Comparison of ENCODE assay signal across 8 mouse cellular contexts in genomic region chr2:155627030-155627738, GRCm38 (mm10). TPM values are rescaled to one million over a fixed set of nuclear protein-coding genes. Genes with fewer than 3 reads are reported as not detected.
DNase-seq lines count a peak whose midpoint lies in the region; ATAC-seq and TF ChIP-seq lines count a peak whose summit lies in the region.
"Had no signal": no experiment of that assay in that cellular context is flagged by ENCODE, and none has a peak within 500 bp of the region (broad histone marks: within the 10 kb centered on the region; RNA-seq: fewer than 3 reads in every experiment).

No protein-coding gene starts in this region.

- H3K27me3 ChIP-seq in C2C12 (ENCODE audit: control insufficient read depth, insufficient read depth, insufficient read length): no peaks in the 10 kb centered on the region
- H3K27me3 ChIP-seq in lung, embryonic 14.5 days (ENCODE audit: insufficient read depth, low read length): peaks cover 49% of the 10 kb centered on the region

- H3K79me2 ChIP-seq in C2C12 (ENCODE audit: control insufficient read depth, insufficient read depth): no peaks in the 10 kb centered on the region

- no peaks in the 10 kb centered on the region for H3K9me3 ChIP-seq in lung, embryonic 14.5 days (ENCODE audit: low read depth, low read length)
- H3K9me3 ChIP-seq: hindbrain, embryonic 15.5 days had no signal

- no peaks in the 10 kb centered on the region for H3K36me3 ChIP-seq in C2C12 (ENCODE audit: control insufficient read depth, insufficient read depth)
- H3K36me3 ChIP-seq in lung, embryonic 14.5 days (ENCODE audit: insufficient read depth): peaks cover 10% of the 10 kb centered on the region

- no peaks in the 10 kb centered on the region for H3K79me3 ChIP-seq in C2C12 (ENCODE audit: low read depth)

- TF ChIP-seq CTCF in C2C12 (IDR thresholded peaks at IDR 0.05; ENCODE audit: control insufficient read depth, insufficient read depth, insufficient read length): peak; percentile 22
- peak; percentile 97 for TF ChIP-seq CTCF in bone marrow, adult 2 months (IDR thresholded peaks at IDR 0.05; ENCODE audit: control insufficient read depth, insufficient read depth, low read length)
- TF ChIP-seq CTCF in lung, embryonic 14.5 days (IDR thresholded peaks at IDR 0.05; ENCODE audit: low read depth): peak; percentile 96

- no peaks in the 10 kb centered on the region for H3K4me1 ChIP-seq in bone marrow, adult 2 months (ENCODE audit: control insufficient read depth, insufficient read depth, low read length)
- H3K4me1 ChIP-seq in lung, embryonic 14.5 days (ENCODE audit: insufficient read depth): no peaks in the 10 kb centered on the region

- no peak overlapping the region for H3K27ac ChIP-seq in bone marrow, adult 2 months (ENCODE audit: control insufficient read depth, insufficient read depth, low read depth, low read length, poor library complexity)
- no peak overlapping the region for H3K27ac ChIP-seq in lung, embryonic 14.5 days (ENCODE audit: low read depth)
- H3K27ac ChIP-seq: hindbrain, embryonic 15.5 days had no signal

- H3ac ChIP-seq in C2C12 (ENCODE audit: control insufficient read depth, insufficient read length, low read depth): no peak overlapping the region

- no peak for TF ChIP-seq POLR2A in bone marrow, adult 2 months (IDR thresholded peaks at IDR 0.05; ENCODE audit: borderline replicate concordance, control insufficient read depth, low read depth, low read length)

- WGBS in bone marrow, adult 2 months: 36% methylated on average over 21 of the region's 21 CpGs
- WGBS in lung, embryonic 14.5 days: 45% methylated on average over 21 of the region's 21 CpGs

- H3K9ac ChIP-seq in lung, embryonic 14.5 days: no peak overlapping the region
- H3K9ac ChIP-seq: hindbrain, embryonic 15.5 days had no signal

- ATAC-seq in erythroid progenitor cell, adult 5-6 weeks (replicated peaks; ENCODE audit: low FRiP score, poor library complexity, severe bottlenecking): peak; percentile 50
- no peak for ATAC-seq in lung, embryonic 14.5 days (ENCODE audit: insufficient read depth)

- H3K4me2 ChIP-seq in lung, embryonic 14.5 days: no peak overlapping the region
- H3K4me2 ChIP-seq: hindbrain, embryonic 15.5 days had no signal

- no peak overlapping the region for H3K4me3 ChIP-seq in C2C12 (ENCODE audit: insufficient read depth, poor library complexity, severe bottlenecking)
- no peak overlapping the region for H3K4me3 ChIP-seq in bone marrow, adult 2 months (replicated peaks; ENCODE audit: control insufficient read depth, low read depth, low read length)
- no peak overlapping the region for H3K4me3 ChIP-seq in lung, embryonic 14.5 days (ENCODE audit: low read depth, low read length)
- H3K4me3 ChIP-seq: hindbrain, embryonic 15.5 days had no signal

- DNase-seq in 416B (ENCODE audit: low read depth): peak; percentile 71
- peak; percentile 85 for DNase-seq in kidney, postnatal 10 days
- DNase-seq in lung, embryonic 14.5 days: peak; percentile 85
- DNase-seq in right cerebral cortex, postnatal 10 days (ENCODE audit: low spot score in 2 of 2): peak; percentile 79 to 85

TF ChIP-seq in C2C12, 6 proteins besides CTCF, POLR2A, EP300 and RAD21:
- TF ChIP-seq USF1 (IDR thresholded peaks at IDR 0.05; ENCODE audit: low read depth): no peak
- no peak for TF ChIP-seq MAX (IDR thresholded peaks at IDR 0.05)
- TF ChIP-seq MYOD1 (IDR thresholded peaks at IDR 0.05; ENCODE audit: control insufficient read depth, insufficient read length, low read depth): no peak
- TF ChIP-seq FOSL1 (IDR thresholded peaks at IDR 0.05; ENCODE audit: insufficient read depth, low read length, poor library complexity, severe bottlenecking): no peak
- TF ChIP-seq MYOG (IDR thresholded peaks at IDR 0.05; ENCODE audit: control insufficient read depth, extremely low read depth, insufficient read length): no peak
- TF ChIP-seq CEBPB (IDR thresholded peaks at IDR 0.05; ENCODE audit: low read depth): no peak
TF ChIP-seq in C2C12: peak in this region for 0.

RNA-seq across cellular contexts. Expression of gene Myh7b, which starts 16.2 kb away (rescaled TPM):
- 0.09 TPM for polyA plus RNA-seq in C2C12 (2012; fragmentation: generic; extraction: Trizol)
- polyA plus RNA-seq in bone marrow, adult 2 months (2011; ENCODE audit: insufficient read depth, insufficient read length, low replicate concordance, missing spikeins): not detected in 2 replicates
- not detected in 2 replicates for total RNA-seq in erythroid progenitor cell, adult 5-6 weeks (2015; ENCODE audit: low replicate concordance)
- total RNA-seq in erythroid progenitor cell, adult 5-6 weeks (2017; ENCODE audit: low replicate concordance): not detected in 2 replicates
- 0.32 and 0.36 TPM in 2 replicates for polyA plus RNA-seq in lung, embryonic 14.5 days (2014; fragmentation: Nextera tagmentation; extraction: Ambion mirVana)

RNA-seq across cellular contexts. Expression of gene Gss, which starts 34.6 kb away (rescaled TPM):
- polyA plus RNA-seq in C2C12 (2012; fragmentation: generic; extraction: Trizol): 39.4 TPM
- polyA plus RNA-seq in bone marrow, adult 2 months (2011; ENCODE audit: insufficient read depth, insufficient read length, low replicate concordance, missing spikeins): 7.3 and 8.5 TPM in 2 replicates
- total RNA-seq in erythroid progenitor cell, adult 5-6 weeks (2015; ENCODE audit: low replicate concordance): 2.9 and 7.1 TPM in 2 replicates
- 5.6 and 9.6 TPM in 2 replicates for total RNA-seq in erythroid progenitor cell, adult 5-6 weeks (2017; ENCODE audit: low replicate concordance)
- polyA plus RNA-seq in lung, embryonic 14.5 days (2014; fragmentation: Nextera tagmentation; extraction: Ambion mirVana): 22.0 TPM in 2 replicates

Comparison
In these comparisons a context has a peak if more than half of its experiments do, and no peak if none do; other contexts are left out.
1. CTCF ChIP-seq: peak in every context shown above with its lines; median percentile 97 in bone marrow, adult 2 months; 96 in lung, embryonic 14.5 days; 22 in C2C12.